Mouse (Mus musculus) C2C12 (cell line): Measurements from ENCODE around the gene Mea1.

Source experiments
- CTCF ChIP-seq: IDR thresholded peaks from one replicate; pipeline ENCODE4 v1.5.1; 2011; ENCODE audit not compliant: control insufficient read depth, insufficient read depth, insufficient read length
- FOSL1 ChIP-seq: IDR thresholded peaks from one replicate; pipeline ENCODE4 v1.8.0; 2011; ENCODE audit warnings: mild to moderate bottlenecking, low read length; ENCODE audit not compliant: poor library complexity, insufficient read depth, severe bottlenecking
- MAX ChIP-seq: IDR thresholded peaks from one replicate; pipeline ENCODE4 v1.6.1; 2011; ENCODE audit warnings: mild to moderate bottlenecking, control low read depth
- MYOG ChIP-seq: IDR thresholded peaks from one replicate; pipeline ENCODE4 v1.6.1; 2011; ENCODE audit not compliant: control insufficient read depth, insufficient read length; ENCODE audit errors: extremely low read depth
- USF1 ChIP-seq: IDR thresholded peaks from one replicate; pipeline ENCODE4 v1.6.1; 2011; ENCODE audit warnings: low read depth, mild to moderate bottlenecking, control low read depth, moderate library complexity

- TF ChIP-seq CTCF, result no peak
- no peak for TF ChIP-seq USF1
- peak; percentile 5 for TF ChIP-seq MAX
- no peak for TF ChIP-seq FOSL1
- no peak for TF ChIP-seq MYOG
Measured at GRCm38 (mm10) chr17:46704887-46705835, 26.6 kb downstream of the Mea1 start, which contains the start of gene Ppp2r5d.
